In the genomic region with DNA sequence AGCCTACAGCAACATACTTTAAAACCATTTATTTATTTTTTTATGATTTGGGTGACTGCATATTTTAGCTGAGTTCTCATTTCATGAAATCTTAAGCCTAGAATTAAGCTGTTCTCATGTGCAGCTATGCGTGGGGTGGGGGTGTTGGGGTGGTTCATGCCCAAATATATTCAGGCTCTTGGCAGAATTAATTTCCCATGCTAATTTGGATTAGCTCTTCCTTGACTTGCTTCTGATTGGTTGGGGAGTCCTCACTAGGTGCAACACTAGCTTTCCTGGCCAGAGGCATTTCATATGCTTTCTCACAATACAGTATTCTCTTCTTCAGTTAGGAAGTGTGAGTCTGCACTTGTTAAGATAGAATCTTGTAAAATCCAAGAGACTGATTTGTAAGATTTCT, we compare ENCODE assay signal across 24 mouse cellular contexts.
A peak's percentile ranks its signal among the peaks of the same experiment; 100 is the strongest.
DNase-seq lines count a peak whose midpoint lies in the region; ATAC-seq and TF ChIP-seq lines count a peak whose summit lies in the region.
"Had no signal": no experiment of that assay in that cellular context is flagged by ENCODE, and none has a peak within 500 bp of the region (broad histone marks: within the 10 kb centered on the region; RNA-seq: fewer than 3 reads in every experiment).

No protein-coding gene starts in this region.

- no peak overlapping the region for H3K4me2 ChIP-seq in forebrain, embryonic 15.5 days (replicated peaks)
- no peak overlapping the region for H3K4me2 ChIP-seq in forebrain, embryonic 12.5 days
- H3K4me2 ChIP-seq in neural tube, embryonic 11.5 days (ENCODE audit: low read depth): no peak overlapping the region
- no peak overlapping the region for H3K4me2 ChIP-seq in neural tube, embryonic 15.5 days
- H3K4me2 ChIP-seq in midbrain, embryonic 14.5 days (ENCODE audit: low read length): no peak overlapping the region
- H3K4me2 ChIP-seq in hindbrain, postnatal 0 days (ENCODE audit: low read depth, low read length): no peak overlapping the region
- H3K4me2 ChIP-seq: hindbrain, embryonic 14.5 days; liver, embryonic 15.5 days; lung, embryonic 15.5 days had no signal

- no peaks in the 10 kb centered on the region for H3K9me3 ChIP-seq in forebrain, embryonic 15.5 days
- no peaks in the 10 kb centered on the region for H3K9me3 ChIP-seq in forebrain, embryonic 12.5 days
- no peaks in the 10 kb centered on the region for H3K9me3 ChIP-seq in neural tube, embryonic 11.5 days (ENCODE audit: control insufficient read depth, low read length)
- no peaks in the 10 kb centered on the region for H3K9me3 ChIP-seq in neural tube, embryonic 15.5 days (replicated peaks)
- H3K9me3 ChIP-seq in midbrain, embryonic 14.5 days (ENCODE audit: control insufficient read depth, low read length): no peaks in the 10 kb centered on the region
- H3K9me3 ChIP-seq in hindbrain, postnatal 0 days (ENCODE audit: low read length): no peaks in the 10 kb centered on the region
- H3K9me3 ChIP-seq: embryonic facial prominence, embryonic 10.5 days; heart, embryonic 10.5 days; limb, embryonic 10.5 days; liver, embryonic 15.5 days; lung, embryonic 15.5 days had no signal

- no peaks in the 10 kb centered on the region for H3K27me3 ChIP-seq in forebrain, embryonic 15.5 days
- no peaks in the 10 kb centered on the region for H3K27me3 ChIP-seq in forebrain, embryonic 12.5 days
- no peaks in the 10 kb centered on the region for H3K27me3 ChIP-seq in neural tube, embryonic 11.5 days (ENCODE audit: control insufficient read depth, insufficient read depth, low read length)
- H3K27me3 ChIP-seq in neural tube, embryonic 15.5 days (replicated peaks): no peaks in the 10 kb centered on the region
- no peaks in the 10 kb centered on the region for H3K27me3 ChIP-seq in midbrain, embryonic 14.5 days (ENCODE audit: control insufficient read depth, insufficient read depth, low read length)
- H3K27me3 ChIP-seq in hindbrain, postnatal 0 days (ENCODE audit: insufficient read depth, low read length): no peaks in the 10 kb centered on the region
- H3K27me3 ChIP-seq: liver, embryonic 15.5 days; lung, embryonic 15.5 days had no signal

- DNase-seq in neural tube, embryonic 11.5 days (ENCODE audit: low spot score): no peak
- DNase-seq in midbrain, embryonic 14.5 days: peak; percentile 51
- DNase-seq in adrenal gland, postnatal 4 days (ENCODE audit: low spot score in 2 of 2): no peak
- no peak for DNase-seq in hindbrain, postnatal 0 days (ENCODE audit: low spot score)
- DNase-seq: adrenal gland, postnatal 25 days; cerebellum, adult 11-12 months; cerebellum, postnatal 10 days; gastrocnemius, postnatal 10 days; heart, postnatal 4 days; kidney, adult 9 months; kidney, postnatal 14 days; liver had no signal

- H3K36me3 ChIP-seq in forebrain, embryonic 15.5 days: no peaks in the 10 kb centered on the region
- H3K36me3 ChIP-seq in forebrain, embryonic 12.5 days (replicated peaks): no peaks in the 10 kb centered on the region
- no peaks in the 10 kb centered on the region for H3K36me3 ChIP-seq in neural tube, embryonic 11.5 days (ENCODE audit: control insufficient read depth, insufficient read depth, low read length)
- H3K36me3 ChIP-seq in neural tube, embryonic 15.5 days: no peaks in the 10 kb centered on the region
- no peaks in the 10 kb centered on the region for H3K36me3 ChIP-seq in midbrain, embryonic 14.5 days (ENCODE audit: control insufficient read depth, insufficient read depth, low read length)
- H3K36me3 ChIP-seq in hindbrain, postnatal 0 days (ENCODE audit: insufficient read depth, low read length): no peaks in the 10 kb centered on the region
- H3K36me3 ChIP-seq: embryonic facial prominence, embryonic 10.5 days; heart, embryonic 10.5 days; limb, embryonic 10.5 days; liver, embryonic 15.5 days; lung, embryonic 15.5 days had no signal

- WGBS in forebrain, embryonic 15.5 days: 65% methylated on average over 1 of the region's 1 CpGs
- 82% methylated on average over 1 of the region's 1 CpGs for WGBS in forebrain, embryonic 12.5 days
- 85% methylated on average over 1 of the region's 1 CpGs for WGBS in neural tube, embryonic 11.5 days
- 70% methylated on average over 1 of the region's 1 CpGs for WGBS in neural tube, embryonic 15.5 days
- WGBS in midbrain, embryonic 14.5 days: 49% methylated on average over 1 of the region's 1 CpGs
- 66% methylated on average over 1 of the region's 1 CpGs for WGBS in hindbrain, postnatal 0 days

- no peaks in the 10 kb centered on the region for H3K4me1 ChIP-seq in forebrain, embryonic 15.5 days
- H3K4me1 ChIP-seq in forebrain, embryonic 12.5 days: no peaks in the 10 kb centered on the region
- no peaks in the 10 kb centered on the region for H3K4me1 ChIP-seq in neural tube, embryonic 11.5 days (ENCODE audit: control insufficient read depth, insufficient read depth, low read length)
- H3K4me1 ChIP-seq in neural tube, embryonic 15.5 days: no peaks in the 10 kb centered on the region
- H3K4me1 ChIP-seq in midbrain, embryonic 14.5 days (ENCODE audit: control insufficient read depth, insufficient read depth, low read length): no peaks in the 10 kb centered on the region
- H3K4me1 ChIP-seq in hindbrain, postnatal 0 days (ENCODE audit: insufficient read depth, low read length): no peaks in the 10 kb centered on the region
- H3K4me1 ChIP-seq: embryonic facial prominence, embryonic 10.5 days; heart, embryonic 10.5 days; limb, embryonic 10.5 days; liver, embryonic 15.5 days; lung, embryonic 15.5 days had no signal

- H3K9ac ChIP-seq in forebrain, embryonic 15.5 days (replicated peaks): no peak overlapping the region
- no peak overlapping the region for H3K9ac ChIP-seq in forebrain, embryonic 12.5 days
- no peak overlapping the region for H3K9ac ChIP-seq in neural tube, embryonic 11.5 days (ENCODE audit: low read length)
- no peak overlapping the region for H3K9ac ChIP-seq in neural tube, embryonic 15.5 days (replicated peaks)
- H3K9ac ChIP-seq in midbrain, embryonic 14.5 days (replicated peaks; ENCODE audit: low read length): no peak overlapping the region
- H3K9ac ChIP-seq in hindbrain, postnatal 0 days (replicated peaks; ENCODE audit: low read length): no peak overlapping the region
- H3K9ac ChIP-seq: hindbrain, embryonic 14.5 days; liver, embryonic 15.5 days; lung, embryonic 15.5 days had no signal

- 0 out of 2 replicates have a peak, but pooled peaks have one; percentile 46 for ATAC-seq in forebrain, embryonic 15.5 days (replicated peaks)
- no peak for ATAC-seq in forebrain, embryonic 12.5 days (ENCODE audit: low FRiP score)
- peak; percentile 41; the same call in 1 of the 2 replicates for ATAC-seq in neural tube, embryonic 11.5 days (ENCODE audit: insufficient read depth, low FRiP score, low TSS enrichment)
- ATAC-seq in neural tube, embryonic 15.5 days (ENCODE audit: low FRiP score): no peak
- ATAC-seq in midbrain, embryonic 14.5 days (ENCODE audit: low FRiP score, low TSS enrichment): peak; percentile 82
- ATAC-seq in hindbrain, postnatal 0 days: no peak
- ATAC-seq: CD4-positive, CD25-positive, alpha-beta regulatory T cell, adult 4 months had no signal

- H3K4me3 ChIP-seq in forebrain, embryonic 15.5 days: no peak overlapping the region
- H3K4me3 ChIP-seq in forebrain, embryonic 12.5 days (replicated peaks): no peak overlapping the region
- H3K4me3 ChIP-seq in neural tube, embryonic 11.5 days (ENCODE audit: low read depth, low read length): no peak overlapping the region
- H3K4me3 ChIP-seq in neural tube, embryonic 15.5 days (replicated peaks): no peak overlapping the region
- H3K4me3 ChIP-seq in midbrain, embryonic 14.5 days (replicated peaks; ENCODE audit: low read depth, low read length): no peak overlapping the region
- no peak overlapping the region for H3K4me3 ChIP-seq in hindbrain, postnatal 0 days (ENCODE audit: low read length)
- H3K4me3 ChIP-seq: embryonic facial prominence, embryonic 10.5 days; heart, embryonic 10.5 days; layer of hippocampus, adult 2 months; limb, embryonic 10.5 days; liver, embryonic 15.5 days; lung, embryonic 15.5 days; myocyte had no signal

- no peak overlapping the region for H3K27ac ChIP-seq in forebrain, embryonic 15.5 days (replicated peaks)
- no peak overlapping the region for H3K27ac ChIP-seq in forebrain, embryonic 12.5 days
- no peak overlapping the region for H3K27ac ChIP-seq in neural tube, embryonic 11.5 days (ENCODE audit: low read depth, low read length)
- H3K27ac ChIP-seq in neural tube, embryonic 15.5 days (replicated peaks): no peak overlapping the region
- H3K27ac ChIP-seq in midbrain, embryonic 14.5 days (replicated peaks; ENCODE audit: low read depth, low read length): no peak overlapping the region
- H3K27ac ChIP-seq in hindbrain, postnatal 0 days: no peak overlapping the region
- H3K27ac ChIP-seq: embryonic facial prominence, embryonic 10.5 days; heart, embryonic 10.5 days; hindbrain, embryonic 14.5 days; layer of hippocampus, adult 2 months; limb, embryonic 10.5 days; liver, embryonic 15.5 days; lung, embryonic 15.5 days had no signal

- no peak for TF ChIP-seq CTCF in hindbrain, postnatal 0 days (IDR thresholded peaks at IDR 0.05; ENCODE audit: low read depth)

Comparison
In these comparisons a context has a peak if more than half of its experiments do, and no peak if none do; other contexts are left out.
1. ATAC-seq: peak in forebrain, embryonic 15.5 days (single experiment), neural tube, embryonic 11.5 days (single experiment) and midbrain, embryonic 14.5 days (single experiment); none in forebrain, embryonic 12.5 days (single experiment), neural tube, embryonic 15.5 days (single experiment) and hindbrain, postnatal 0 days (single experiment).